Mouse (Mus musculus) neural tube, embryonic 14.5 days (tissue): ENCODE data around the gene Morc3. TPM values are rescaled to one million over a fixed set of nuclear protein-coding genes. Genes with fewer than 3 reads are reported as not detected.
"Not testable (repeated sequence)": the region's sequence is repeated elsewhere in the genome, so short reads cannot be mapped to it uniquely, and the experiment has no call there.

Experiments
- ATAC-seq: fragments of 200-750 bp; cut with Nextera tagmentation; 2 replicates; pipeline ENCODE4 v1.8.0; 2017; ENCODE audit warnings: low read depth, mild to moderate bottlenecking, moderate TSS enrichment, moderate library complexity
- H3K27ac ChIP-seq: fragments of 300-500 bp; sonication (generic); 2 replicates; pipeline ENCODE4 v1.5.1; 2014; ENCODE audit warnings: low read depth, mild to moderate bottlenecking, control low read depth, low read length, moderate library complexity, mixed read lengths
- H3K27me3 ChIP-seq: fragments of 300-500 bp; sonication (generic); 2 replicates; pipeline ENCODE4 v1.6.1; 2014; ENCODE audit warnings: low read length; ENCODE audit not compliant: control insufficient read depth, insufficient read depth
- H3K36me3 ChIP-seq: fragments of 300-500 bp; sonication (generic); 2 replicates; pipeline ENCODE4 v1.6.1; 2014; ENCODE audit warnings: low read length, mixed read lengths; ENCODE audit not compliant: control insufficient read depth, insufficient read depth
- H3K4me1 ChIP-seq: fragments of 300-500 bp; sonication (generic); 2 replicates; pipeline ENCODE4 v1.6.1; 2014; ENCODE audit warnings: low read length; ENCODE audit not compliant: control insufficient read depth, insufficient read depth
- H3K4me2 ChIP-seq: fragments of 300-500 bp; sonication (generic); 2 replicates; pipeline ENCODE4 v1.6.1; 2014; ENCODE audit warnings: mild to moderate bottlenecking, low read depth, low read length, control low read depth
- H3K4me3 ChIP-seq: fragments of 300-500 bp; sonication (generic); 2 replicates; pipeline ENCODE4 v1.5.1; 2014; ENCODE audit warnings: low read depth, low read length, control low read depth, mixed read lengths
- H3K9ac ChIP-seq: fragments of 300-500 bp; sonication (generic); replicated peaks from 2 replicates; pipeline ENCODE4 v1.6.1; 2014; ENCODE audit warnings: low read depth, mild to moderate bottlenecking, control low read depth, low read length, mixed read lengths
- H3K9me3 ChIP-seq: fragments of 300-500 bp; sonication (generic); 2 replicates; pipeline ENCODE4 v1.6.1; 2016; ENCODE audit warnings: low read length; ENCODE audit not compliant: control insufficient read depth
- WGBS: fragments of 180-500 bp; shearing (Covaris S2); extraction: QIAGEN DNeasy Blood & Tissue Kit; methylation state at CpG from one replicate; pipeline ENCODE4 v1.1.7; 2014; 5-methylcytosine and 5-hydroxymethylcytosine counted together
- polyA plus RNA-seq: library from polyadenylated mRNA; unstranded; fragments of >200 nt; fragmentation: Nextera tagmentation; extraction: Ambion mirVana; gene quantifications from 2 replicates; pipeline ENCODE4 v1.2.1, GENCODE M21; 2014

Gene Morc3
- polyA plus RNA-seq, 1 experiment from 2014 or later = 39.9 TPM

DNA sequence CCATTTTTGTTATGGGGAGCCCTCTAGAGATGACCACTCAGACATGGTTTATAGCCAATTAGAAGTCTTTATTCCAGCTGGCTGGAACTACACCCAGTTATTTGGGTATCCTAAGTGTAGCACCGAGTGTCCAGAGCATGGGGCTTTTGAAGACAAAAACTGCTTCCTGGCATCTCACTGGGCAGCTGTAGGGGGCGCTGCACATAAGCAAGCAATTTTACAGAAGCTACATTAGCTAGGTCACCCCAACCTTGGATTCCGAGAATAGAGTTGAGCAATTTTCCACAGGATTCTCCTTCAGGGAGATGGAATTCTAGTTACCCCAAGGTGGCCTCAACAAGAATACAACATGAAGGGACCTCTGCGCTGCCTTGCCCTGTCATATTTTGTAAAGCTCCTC, 7.1 kb upstream of the Morc3 start:
- H3K4me1 ChIP-seq = no peaks in the 10 kb centered on the region
- no peak overlapping the region for H3K4me2 ChIP-seq
- no peaks in the 10 kb centered on the region; the same call in 1 of the 2 replicates for H3K9me3 ChIP-seq
- no peaks in the 10 kb centered on the region for H3K36me3 ChIP-seq
- H3K4me3 ChIP-seq = no peak overlapping the region
- WGBS = 85% methylated on average over 4 of the region's 4 CpGs
- no peaks in the 10 kb centered on the region for H3K27me3 ChIP-seq
- ATAC-seq = no peak
- H3K27ac ChIP-seq = no peak overlapping the region
- no peak overlapping the region for H3K9ac ChIP-seq

DNA sequence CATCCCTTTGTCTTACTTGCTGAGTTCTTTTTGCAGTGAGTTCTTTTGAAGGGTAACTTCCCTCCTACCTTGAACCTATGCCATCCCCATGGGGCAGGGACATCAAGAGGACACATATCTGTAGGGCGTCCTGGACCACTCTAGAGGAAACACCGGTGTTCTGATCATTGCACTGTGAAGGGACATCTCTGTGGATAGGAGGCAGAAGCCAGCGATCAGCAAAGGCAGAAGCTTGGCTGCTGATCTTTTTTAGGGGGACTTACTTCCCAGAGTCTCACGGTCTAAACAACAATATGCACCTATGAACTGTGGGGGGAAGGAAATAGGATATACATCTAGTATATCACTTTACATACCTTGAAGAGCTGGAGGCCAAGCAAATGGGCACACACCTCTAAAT, 6.5 kb upstream of the Morc3 start:
- no peak overlapping the region for H3K9ac ChIP-seq
- no peaks in the 10 kb centered on the region for H3K36me3 ChIP-seq
- no peak overlapping the region for H3K27ac ChIP-seq
- no peaks in the 10 kb centered on the region for H3K27me3 ChIP-seq
- 94% methylated on average over 4 of the region's 4 CpGs for WGBS
- H3K4me2 ChIP-seq = no peak overlapping the region
- no peak for ATAC-seq
- no peak overlapping the region for H3K4me3 ChIP-seq
- H3K9me3 ChIP-seq = no peaks in the 10 kb centered on the region; the same call in 1 of the 2 replicates
- no peaks in the 10 kb centered on the region for H3K4me1 ChIP-seq

DNA sequence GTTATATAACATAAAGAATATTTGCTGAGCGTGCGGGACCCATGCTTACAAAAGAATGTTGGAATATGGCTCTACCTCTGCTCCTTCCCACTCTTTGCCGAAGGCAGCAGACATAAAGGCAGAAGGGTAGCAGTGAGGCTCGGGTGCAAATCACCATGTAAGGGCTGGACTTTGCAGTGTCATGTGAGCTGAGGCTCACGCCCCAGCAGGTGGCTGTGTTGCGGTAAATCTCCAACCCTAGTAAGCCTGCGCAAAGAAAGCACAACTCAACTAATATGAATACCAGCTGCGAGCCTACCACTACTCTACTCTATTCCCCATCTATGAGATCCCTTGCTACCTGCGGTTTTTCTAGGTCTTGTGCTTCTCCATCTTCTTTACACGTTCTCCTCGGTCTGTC, 5.9 kb upstream of the Morc3 start:
- H3K4me1 ChIP-seq = no peaks in the 10 kb centered on the region
- no peak overlapping the region for H3K9ac ChIP-seq
- H3K9me3 ChIP-seq = no peaks in the 10 kb centered on the region; the same call in 1 of the 2 replicates
- no peak overlapping the region for H3K27ac ChIP-seq
- ATAC-seq = no peak
- H3K4me3 ChIP-seq = no peak overlapping the region
- H3K4me2 ChIP-seq = no peak overlapping the region
- 58% methylated on average over 11 of the region's 11 CpGs for WGBS
- no peaks in the 10 kb centered on the region for H3K36me3 ChIP-seq
- no peaks in the 10 kb centered on the region for H3K27me3 ChIP-seq

DNA sequence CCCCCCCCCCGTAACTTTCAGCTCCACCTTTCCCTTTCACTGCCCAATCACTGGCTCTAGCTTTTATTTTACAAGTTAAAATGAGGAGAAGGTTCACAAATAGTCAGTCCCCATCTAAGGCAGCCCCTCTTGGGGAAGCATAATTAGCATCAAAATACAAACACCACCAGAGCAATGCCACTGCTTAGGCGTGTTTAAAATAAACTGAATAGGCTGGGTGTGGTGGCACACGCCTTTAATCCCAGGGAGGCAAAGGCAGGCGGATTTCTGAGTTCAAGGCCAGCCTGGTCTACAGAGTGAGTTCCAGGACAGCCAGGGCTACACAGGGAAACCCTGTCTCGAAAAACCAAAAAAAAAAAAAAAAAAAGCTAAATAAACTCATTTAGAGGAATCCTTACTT, 5.4 kb upstream of the Morc3 start:
- not testable (repeated sequence) for H3K4me1 ChIP-seq, H3K4me3 ChIP-seq, H3K27ac ChIP-seq, H3K36me3 ChIP-seq, ATAC-seq, H3K9ac ChIP-seq, H3K27me3 ChIP-seq, H3K9me3 ChIP-seq, H3K4me2 ChIP-seq
- 46% methylated on average over 5 of the region's 5 CpGs for WGBS

DNA sequence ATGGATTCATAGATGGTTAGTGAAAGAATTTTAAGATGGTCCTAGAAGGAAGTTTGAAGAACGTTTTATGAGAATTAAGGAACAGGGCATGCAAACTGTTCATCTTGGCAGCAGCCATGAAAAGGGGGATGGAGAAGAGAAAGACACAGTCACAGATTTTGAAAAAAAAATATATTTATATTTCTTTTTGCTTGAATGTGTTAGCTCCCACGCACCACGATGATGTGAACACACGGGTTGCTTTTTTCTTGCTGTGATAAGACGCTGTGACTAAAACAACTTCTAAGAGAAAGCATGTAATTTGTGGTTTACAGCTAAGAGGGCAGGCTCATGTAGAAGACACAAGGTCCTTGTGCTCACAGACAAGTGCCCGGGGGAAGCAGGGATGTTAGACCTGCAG, 5.0 kb upstream of the Morc3 start:
- no peak overlapping the region for H3K4me2 ChIP-seq
- no peaks in the 10 kb centered on the region for H3K4me1 ChIP-seq
- no peak overlapping the region for H3K27ac ChIP-seq
- H3K36me3 ChIP-seq = no peaks in the 10 kb centered on the region
- no peak overlapping the region for H3K9ac ChIP-seq
- no peak for ATAC-seq
- no peak overlapping the region for H3K4me3 ChIP-seq
- no peaks in the 10 kb centered on the region for H3K27me3 ChIP-seq
- WGBS = 86% methylated on average over 6 of the region's 6 CpGs
- no peaks in the 10 kb centered on the region; the same call in 1 of the 2 replicates for H3K9me3 ChIP-seq

DNA sequence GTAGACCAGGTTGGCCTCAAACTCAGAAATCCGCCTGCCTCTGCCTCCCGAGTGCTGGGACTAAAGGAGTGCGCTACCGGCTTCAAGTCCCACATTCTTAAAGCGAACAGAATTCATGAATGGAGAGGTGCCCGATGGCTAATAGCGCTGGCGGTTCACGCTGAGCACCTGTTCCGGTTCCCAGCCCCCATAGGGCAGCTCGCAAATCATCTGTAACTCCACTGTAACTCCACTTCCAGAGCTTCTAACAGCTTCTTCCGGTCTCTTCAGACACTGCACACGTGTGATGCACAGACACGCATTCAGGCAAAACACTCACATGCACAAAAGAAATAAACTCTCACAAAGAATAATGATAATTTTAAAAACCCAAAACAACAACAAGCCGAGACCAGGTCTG, 2.4 kb upstream of the Morc3 start:
- H3K36me3 ChIP-seq = no peaks in the 10 kb centered on the region
- 93% methylated on average over 15 of the region's 15 CpGs for WGBS
- H3K9ac ChIP-seq = no peak overlapping the region
- no peak for ATAC-seq
- no peak overlapping the region for H3K4me3 ChIP-seq
- H3K27ac ChIP-seq = no peak overlapping the region
- no peak overlapping the region for H3K4me2 ChIP-seq
- 0 out of 2 replicates have a peak, but pooled peaks cover 6% of the 10 kb centered on the region for H3K4me1 ChIP-seq
- no peaks in the 10 kb centered on the region for H3K27me3 ChIP-seq
- no peaks in the 10 kb centered on the region for H3K9me3 ChIP-seq

DNA sequence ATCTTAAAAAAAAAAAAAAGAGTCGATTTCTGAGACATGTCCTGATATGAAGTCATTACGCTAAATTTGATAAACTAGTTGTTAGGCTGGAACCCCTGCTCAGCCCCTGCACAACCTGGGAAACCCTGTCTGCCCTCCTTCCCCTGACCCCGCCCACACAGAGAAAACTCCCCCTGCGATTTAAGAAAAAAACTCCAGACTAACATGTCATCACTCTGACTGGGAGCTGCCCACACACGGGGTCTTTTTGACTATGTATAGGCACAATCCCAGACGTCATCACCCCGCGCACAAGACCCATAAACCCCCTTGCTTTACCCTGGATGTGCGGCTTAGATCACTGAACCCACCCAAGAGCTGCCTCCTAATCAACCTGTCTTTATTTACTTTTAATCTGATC, 1.9 kb upstream of the Morc3 start:
- ATAC-seq = no peak
- H3K9ac ChIP-seq = no peak overlapping the region
- H3K4me2 ChIP-seq = no peak overlapping the region
- H3K36me3 ChIP-seq = no peaks in the 10 kb centered on the region
- H3K27me3 ChIP-seq = no peaks in the 10 kb centered on the region
- no peak overlapping the region for H3K27ac ChIP-seq
- 0 out of 2 replicates have a peak, but pooled peaks cover 6% of the 10 kb centered on the region for H3K4me1 ChIP-seq
- H3K4me3 ChIP-seq = no peak overlapping the region
- 90% methylated on average over 9 of the region's 9 CpGs for WGBS
- H3K9me3 ChIP-seq = no peaks in the 10 kb centered on the region

DNA sequence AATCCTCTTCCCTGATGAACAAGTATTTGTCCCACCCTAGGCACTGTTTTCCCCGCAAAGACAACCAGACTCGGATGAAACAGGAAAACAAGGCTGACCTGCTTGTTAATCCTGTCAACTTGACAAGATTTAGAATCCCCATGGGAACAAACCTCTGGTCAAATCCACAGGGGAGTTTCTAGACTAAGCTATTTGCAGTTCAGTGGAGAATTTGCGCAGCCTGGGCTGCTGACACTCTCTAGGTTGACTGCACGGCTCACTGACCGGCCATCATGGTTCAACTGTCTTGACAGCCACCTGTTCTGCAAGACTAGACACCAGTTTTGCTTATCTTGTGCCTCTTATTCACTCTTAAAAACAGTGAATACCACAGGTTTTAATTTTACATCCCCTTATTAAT, 1.0 kb upstream of the Morc3 start:
- Histone ChIP-seq H3K9ac (no peak overlapping the region), H3K9me3 (no peaks in the 10 kb centered on the region), H3K36me3 (no peaks in the 10 kb centered on the region), H3K4me2 (no peak overlapping the region), H3K27ac (no peak overlapping the region), H3K4me3 (no peak overlapping the region), H3K27me3 (no peaks in the 10 kb centered on the region), H3K4me1 (0 out of 2 replicates have a peak, but pooled peaks cover 6% of the 10 kb centered on the region)
- WGBS = 68% methylated on average over 5 of the region's 5 CpGs
- ATAC-seq = no peak

DNA sequence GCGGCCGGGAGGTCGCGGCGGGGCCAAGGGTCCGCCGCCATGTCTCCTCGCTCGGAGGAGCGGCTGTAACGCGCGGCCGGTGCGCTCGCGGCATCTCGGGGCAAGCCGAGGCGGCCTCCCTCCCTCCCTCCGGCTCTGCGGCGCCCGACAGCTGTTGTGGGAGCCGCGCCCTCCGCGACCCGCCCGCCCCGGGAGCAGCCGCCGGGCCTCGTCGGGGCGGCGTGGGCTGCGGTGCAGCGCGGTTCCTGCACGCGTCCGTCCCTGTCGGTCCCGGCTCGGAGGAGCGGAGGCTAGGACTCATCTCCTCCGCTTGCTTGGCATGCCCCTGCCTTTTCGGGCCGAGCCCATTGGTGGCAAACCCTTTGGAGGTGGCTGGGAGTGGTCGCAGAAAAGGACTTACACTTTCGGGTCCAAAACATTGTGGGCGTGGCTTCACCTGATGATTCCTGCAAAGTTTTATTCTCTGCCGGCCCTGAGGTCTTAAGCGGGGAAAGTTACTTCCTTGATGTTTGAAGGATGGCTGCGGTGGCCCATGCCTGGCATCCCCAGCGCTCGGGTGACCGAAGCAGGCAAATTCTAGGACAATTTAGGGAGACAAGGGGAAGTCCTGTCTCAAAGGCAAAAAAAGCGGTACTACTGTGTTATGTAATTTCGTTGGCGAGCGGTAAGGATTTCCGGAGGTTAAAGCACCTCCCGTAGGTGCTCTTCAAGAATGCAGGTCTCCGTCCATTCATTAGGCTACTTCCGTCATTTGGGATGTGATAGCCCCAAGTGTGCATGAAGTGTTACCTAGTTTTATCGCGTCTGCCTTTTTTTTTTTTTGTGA, 743 bp downstream of the Morc3 start:
- ATAC-seq = peak; percentile 78
- peak overlapping the region; percentile 60 for H3K4me2 ChIP-seq
- no peaks in the 10 kb centered on the region for H3K36me3 ChIP-seq
- H3K9me3 ChIP-seq = no peaks in the 10 kb centered on the region
- H3K27ac ChIP-seq = peak overlapping the region; percentile 91
- H3K4me3 ChIP-seq = peak overlapping the region; percentile 96
- H3K9ac ChIP-seq = peak overlapping the region; percentile 93
- 0 out of 2 replicates have a peak, but pooled peaks cover 6% of the 10 kb centered on the region for H3K4me1 ChIP-seq
- H3K27me3 ChIP-seq = no peaks in the 10 kb centered on the region
- WGBS = 1% methylated on average over 64 of the region's 69 CpGs
